Mouse (Mus musculus): ENCODE measurements around the gene Slc2a13.
A peak's percentile ranks its signal among the peaks of the same experiment; 100 is the strongest.

The Slc2a13 gene

DNA sequence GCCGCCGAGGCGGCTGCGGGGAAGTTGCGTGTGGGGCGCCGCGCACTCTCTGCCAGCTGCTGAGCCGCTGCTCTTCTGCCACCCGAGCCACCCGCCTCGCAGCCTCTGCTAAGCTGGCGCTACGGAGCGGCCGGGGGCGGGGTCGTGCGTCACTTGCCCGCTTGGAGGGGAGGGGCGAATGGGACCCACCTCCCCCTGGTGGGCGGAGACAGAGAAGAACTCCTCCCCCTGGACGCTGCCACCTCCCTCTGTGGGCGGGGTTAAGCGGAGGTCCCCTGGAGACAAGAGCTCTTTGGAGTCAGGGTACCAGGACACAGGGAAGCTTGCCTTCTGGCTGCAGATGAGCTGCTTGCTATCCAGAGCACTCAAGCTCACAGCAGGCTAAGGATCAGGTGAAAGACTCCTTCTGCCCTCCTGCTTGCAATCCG is at the start of gene Slc2a13:
Gene Slc2a13, minus strand, starts transcription at position 151 of the 428 bp plus-strand sequence.
- DNase-seq: peak; percentile 96 to 97

DNA sequence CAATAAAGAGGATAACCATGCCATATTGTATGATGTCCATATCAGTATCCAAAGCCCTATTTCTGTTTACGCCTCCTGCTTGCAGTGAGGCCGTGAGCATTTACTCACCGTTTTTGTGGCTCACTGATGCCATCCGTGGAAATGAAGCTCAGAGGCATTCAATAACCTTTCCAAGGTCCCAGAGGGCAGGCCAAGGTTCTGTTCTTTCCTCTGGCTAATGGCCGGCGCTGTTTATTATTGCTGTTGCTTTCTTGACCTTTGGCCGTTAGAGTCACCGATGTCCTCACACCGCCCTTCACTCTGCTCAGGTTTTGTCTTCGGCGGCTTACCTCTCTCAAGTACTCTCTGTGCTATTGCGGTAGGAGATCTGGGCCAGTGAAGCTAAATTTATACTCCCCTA is 43.0 kb upstream of the Slc2a13 start:
- no peak for DNase-seq

DNA sequence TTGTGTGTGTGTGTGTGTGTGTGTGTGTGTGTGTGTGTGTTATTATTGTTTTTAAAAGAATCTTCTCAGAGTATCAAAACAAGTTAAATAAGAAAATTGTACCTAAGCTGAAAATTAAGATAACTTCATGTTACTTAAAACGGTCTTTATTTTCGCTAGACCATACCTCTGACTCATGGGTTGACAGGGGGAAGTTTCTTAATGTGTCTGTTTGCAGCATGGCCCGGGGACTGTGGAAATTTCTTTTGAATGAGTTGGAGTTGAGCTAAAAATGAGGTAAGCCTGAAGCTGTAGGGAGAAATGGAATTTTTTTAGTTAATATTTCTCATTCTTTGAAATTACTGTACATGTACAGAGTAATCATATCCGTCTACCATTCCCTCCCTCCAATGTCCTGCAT is 42.5 kb upstream of the Slc2a13 start:
- no peak for DNase-seq

DNA sequence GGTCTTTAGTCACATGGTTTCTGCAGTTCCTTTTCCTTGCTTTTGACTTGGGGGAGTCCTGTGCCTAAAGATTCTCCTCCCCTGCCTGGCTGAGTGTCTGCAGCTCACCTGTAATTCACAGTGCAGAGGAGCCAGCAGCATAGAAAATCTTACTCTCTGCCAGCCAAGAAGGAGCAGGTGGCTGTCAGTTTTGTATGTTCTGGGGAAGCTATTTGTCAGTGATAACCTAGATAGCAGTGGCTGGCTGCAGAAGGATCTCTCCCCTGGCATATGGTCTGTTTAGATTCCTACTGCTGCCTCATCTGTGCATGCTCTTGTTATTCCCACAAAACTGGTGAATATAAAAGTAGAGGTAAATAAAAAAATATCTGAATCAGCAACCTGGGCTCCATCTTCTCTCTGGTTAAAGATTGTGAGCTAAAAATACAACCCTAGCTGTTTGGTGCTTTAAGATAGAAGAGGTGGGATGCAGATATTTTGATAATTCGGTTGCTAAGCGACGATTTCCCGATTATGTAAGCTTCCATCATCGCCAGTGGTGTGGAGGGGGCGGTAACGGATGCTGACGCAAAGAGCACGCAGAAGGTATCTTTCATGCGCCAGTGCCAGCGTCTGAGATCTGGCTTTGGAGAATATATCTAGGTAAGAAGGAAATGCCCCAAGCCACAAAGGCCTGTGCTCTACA is 41.1 kb upstream of the Slc2a13 start:
- DNase-seq: peak; percentile 71 to 74

DNA sequence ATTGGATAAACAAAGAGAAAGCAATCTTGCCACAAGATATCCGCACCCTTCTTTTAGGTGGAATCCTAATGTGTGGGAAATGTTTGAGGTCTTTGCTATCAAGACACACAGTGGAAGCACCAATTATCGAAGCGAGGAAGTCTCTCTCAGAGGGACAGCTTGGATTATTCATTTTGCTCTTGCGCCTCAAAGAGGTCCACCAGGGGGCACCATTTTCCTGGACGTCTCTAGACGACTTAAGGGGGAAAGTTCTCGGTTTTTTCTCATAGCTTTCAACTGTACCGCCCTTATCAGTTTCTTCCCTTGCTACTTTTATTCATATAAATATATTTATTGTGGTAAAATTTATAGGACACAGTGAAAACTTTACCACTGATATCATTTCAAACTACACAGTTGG is 36.7 kb upstream of the Slc2a13 start:
- peak; percentile 89 to 93 for DNase-seq

DNA sequence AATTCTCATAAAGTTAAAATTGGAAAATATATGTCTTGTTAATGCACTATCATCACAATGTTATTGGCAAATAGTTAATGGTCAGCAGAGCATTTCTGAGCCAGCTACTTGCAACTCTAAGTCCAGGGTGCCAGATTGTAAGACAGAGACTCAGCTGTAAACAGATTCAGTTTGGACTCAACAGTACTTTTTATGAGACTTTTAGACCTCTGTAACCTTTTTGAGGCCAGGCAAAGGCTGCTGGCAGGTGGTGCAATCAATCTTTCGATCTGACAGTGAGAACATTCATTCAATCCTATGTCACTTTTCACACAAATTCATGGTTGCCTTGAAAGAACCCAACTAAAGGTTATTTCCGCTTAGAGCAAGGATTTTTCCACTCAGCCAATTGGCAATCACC is 35.8 kb upstream of the Slc2a13 start:
- DNase-seq: no peak

DNA sequence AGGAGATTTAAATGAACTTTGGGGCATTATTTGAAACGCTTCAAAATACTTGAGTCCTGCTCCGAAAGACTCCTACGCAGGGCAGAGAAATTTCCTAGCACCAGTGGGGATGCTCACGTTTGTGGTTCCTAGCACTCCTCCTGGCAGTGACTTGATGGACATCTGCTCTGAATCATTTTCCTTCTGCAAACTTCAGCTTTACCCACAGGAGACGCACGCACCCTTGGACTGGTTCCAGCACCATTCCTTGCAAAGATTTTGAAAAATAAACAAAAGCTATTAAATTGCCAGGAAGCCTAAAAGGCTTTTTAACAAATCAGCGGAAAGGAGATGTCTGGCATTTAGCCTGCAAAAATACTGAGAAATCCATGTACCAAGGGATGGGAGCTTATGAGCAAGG is 28.1 kb upstream of the Slc2a13 start:
- peak; percentile 27 to 32 for DNase-seq

DNA sequence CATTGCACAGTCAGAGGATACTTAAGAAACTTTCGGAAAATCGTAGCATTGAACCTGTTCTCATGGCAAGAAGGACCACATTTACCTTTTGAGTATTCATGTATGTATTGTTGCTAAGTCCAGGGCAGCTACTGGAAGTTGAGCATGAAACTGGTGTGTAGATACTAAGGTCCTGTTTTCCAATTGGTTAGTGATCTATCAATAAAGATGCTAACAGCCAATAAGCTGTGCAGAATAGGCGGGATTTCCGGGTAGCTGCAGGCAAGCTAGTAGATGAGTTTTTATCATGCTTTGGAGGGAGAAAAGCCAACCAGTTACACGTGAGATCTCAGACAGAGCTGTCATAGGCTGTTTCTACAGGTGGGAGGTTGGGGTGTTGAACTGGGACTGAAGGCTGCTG is 24.2 kb upstream of the Slc2a13 start:
- no peak for DNase-seq

DNA sequence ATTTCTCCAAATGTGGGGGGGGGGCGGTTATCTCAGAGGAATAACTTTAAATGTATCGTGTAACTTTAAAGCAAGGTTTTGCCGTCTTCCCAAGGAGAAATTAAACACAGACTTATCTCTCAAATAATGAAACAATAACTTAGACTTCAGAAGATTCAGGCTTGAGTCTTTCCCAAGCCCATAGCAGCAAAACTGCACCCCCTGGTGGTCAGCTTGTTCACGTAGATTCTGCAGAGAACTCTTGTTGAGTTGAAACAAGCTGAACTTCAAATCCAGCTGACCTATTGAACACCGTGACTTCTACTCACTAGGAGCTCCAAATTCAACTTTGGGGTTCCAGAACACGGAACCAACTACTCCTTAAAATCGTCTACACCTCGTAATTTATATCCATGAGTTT is 1.4 kb upstream of the Slc2a13 start:
- DNase-seq: peak; percentile 94 to 96

DNA sequence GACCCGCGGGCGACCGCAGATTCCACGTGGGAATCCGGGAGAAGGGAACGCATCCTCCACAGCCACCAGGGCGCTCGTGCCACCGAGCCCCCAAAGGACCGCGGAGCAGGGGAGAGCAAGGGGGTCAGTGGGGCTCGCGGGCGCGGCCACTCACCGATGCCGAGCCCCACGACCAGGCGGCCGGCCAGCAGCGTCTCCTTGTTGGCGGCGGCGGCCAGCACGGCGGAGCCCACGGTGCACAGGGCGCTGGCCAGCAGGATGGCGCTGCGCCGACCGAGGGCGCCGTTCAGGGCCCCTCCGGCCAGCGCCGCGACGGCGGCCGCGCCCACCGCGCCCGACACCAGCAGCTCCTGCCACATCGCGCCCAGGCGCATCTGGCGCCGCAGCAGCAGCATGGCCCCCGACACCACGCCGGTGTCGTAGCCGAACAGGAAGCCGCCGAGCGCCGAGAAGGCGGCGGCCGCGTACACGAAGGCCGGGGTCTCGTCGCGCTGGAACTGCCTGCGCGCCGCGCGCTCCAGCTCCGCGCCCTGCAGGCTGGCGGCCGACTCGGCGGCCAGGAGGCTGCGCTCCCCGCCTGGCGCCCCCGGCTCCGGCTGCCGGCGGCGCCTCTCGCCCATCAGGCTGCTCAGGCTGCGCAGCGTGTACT is 516 bp downstream of the Slc2a13 start:
- DNase-seq: peak; percentile 75

DNA sequence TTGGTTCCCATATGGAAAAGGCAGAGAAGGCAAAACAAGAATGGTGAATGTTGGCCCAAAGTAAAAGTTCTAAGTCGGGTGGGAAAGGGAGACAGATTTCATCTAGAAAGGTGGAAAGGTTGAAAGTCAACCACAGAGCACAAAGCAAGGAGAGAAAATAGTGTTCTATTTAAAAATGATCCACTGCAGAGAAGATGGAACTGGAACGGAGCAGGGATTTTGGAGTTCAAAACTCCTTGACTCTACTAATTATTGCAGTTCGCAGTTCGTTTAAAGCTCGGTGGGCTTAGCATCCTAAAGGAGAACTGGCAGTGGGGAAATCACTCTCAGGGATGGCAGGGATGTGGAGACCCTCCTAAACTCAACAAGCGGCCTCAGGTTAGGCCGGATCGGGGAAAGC is 1.1 kb downstream of the Slc2a13 start:
- DNase-seq: no peak

DNA sequence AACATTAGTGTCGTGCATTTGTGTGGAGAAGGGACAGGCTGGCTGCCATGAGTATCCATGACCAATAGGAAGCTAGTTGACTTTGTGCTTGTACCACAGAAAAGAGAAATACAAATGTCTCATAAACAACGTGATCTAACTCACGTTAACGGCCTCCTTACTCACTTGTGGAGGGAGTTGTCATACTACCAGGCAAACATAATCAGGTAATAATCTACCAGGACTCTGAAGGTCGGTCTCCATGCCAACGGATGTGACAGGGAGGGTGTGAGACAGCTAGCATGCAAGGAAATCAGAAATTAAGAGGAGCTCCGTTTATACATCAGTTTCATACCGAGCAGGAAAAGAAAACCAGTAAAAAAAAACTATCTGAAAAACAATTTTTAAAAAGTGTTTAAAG is 6.3 kb downstream of the Slc2a13 start:
- no peak for DNase-seq

DNA sequence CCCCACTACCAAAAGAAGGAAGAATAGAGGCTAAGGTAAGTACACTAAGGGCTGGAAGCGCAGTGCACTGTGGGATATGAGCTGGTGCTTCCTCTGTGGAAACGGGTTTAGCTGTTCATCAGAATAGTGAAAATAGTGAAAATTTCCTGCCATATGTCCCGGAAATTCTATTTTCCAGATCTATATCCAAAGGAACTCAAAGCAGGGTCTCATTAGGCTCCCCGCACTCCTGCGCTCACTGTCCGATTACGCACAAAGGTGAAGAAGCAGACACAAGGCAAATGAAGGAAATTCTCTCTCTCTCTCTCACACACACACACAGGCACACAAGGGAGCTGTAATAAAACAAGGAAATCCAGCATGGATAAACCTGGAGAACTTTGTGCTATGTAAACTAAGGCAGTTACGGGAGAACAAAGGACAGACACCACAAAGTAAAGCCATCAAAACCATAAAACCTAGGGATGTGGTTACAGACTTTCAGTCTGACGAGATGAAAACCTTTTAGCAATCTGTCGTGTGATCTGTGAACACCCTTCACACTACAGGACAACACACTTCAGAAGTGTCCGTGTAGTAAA is 7.9 kb downstream of the Slc2a13 start:
- DNase-seq: no peak

DNA sequence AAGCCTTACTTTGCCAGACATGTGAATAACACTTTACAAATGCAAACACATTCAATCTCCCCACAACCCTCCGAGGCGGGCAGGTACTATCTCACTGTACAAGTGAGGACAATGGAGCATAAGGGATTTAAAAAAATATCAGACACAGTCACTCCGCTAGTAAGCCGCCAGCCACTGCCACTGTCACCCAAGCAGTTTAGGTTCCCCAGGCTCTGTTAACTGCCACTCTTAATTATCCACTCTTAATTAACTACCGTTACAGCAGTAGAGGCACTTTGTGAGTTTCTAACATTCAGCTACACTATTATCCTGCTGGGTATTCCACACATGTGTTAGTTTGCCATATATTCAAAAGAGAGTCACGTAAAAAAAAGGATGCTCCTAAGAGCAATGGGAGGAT is 11.3 kb downstream of the Slc2a13 start:
- DNase-seq: no peak

DNA sequence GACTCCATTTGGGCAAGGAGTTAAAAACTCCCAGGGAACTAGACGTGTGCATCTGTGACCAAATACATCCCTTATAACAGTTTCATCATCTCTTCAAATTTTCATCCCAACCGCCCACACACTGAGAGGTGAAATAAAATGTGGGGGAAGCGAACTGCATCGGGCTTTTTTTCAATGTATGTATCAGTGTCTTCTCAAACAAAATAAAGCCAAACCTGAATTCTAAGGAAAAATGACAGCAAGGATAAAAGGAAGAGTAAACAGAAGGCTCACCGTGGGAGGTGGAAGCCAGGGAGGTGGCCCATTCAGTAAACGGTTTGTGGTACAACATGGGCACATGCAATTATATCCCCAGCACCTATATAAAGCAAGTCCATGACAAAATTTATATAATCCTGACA is 17.7 kb downstream of the Slc2a13 start:
- DNase-seq: peak in 1 of 2 experiments; percentile 29

DNA sequence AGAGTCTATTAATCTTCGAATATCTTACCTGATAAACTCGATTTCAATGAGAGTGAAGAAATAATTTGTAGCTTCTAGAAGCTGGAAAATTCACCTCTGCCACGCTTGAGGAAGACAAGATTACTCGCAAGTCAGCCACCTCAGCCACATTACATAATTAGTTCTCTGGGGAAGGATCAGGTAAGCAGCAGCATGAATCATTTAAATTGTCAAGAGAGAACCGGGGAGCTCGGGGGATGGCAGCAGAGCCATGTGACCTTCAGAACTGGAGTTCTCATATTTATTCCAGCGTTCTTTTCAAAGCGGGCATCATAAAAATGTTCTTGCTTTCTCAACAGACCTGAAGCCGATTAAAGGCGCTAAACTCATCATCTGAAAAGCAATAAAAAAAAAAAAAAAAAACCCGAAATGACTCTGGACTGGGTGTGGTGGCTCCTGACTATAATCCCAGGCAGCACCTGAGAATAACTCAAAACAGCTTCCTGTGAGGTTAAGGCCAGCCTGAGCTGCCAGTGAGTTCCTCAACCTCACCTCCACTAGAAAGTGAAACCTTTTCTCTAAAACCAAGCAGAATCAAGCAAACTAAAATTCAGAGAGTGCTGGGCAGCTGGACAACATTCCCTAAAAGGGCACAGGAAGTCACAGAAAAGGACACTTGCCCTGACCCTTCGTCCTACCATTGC is 24.3 kb downstream of the Slc2a13 start:
- no peak for DNase-seq

DNA sequence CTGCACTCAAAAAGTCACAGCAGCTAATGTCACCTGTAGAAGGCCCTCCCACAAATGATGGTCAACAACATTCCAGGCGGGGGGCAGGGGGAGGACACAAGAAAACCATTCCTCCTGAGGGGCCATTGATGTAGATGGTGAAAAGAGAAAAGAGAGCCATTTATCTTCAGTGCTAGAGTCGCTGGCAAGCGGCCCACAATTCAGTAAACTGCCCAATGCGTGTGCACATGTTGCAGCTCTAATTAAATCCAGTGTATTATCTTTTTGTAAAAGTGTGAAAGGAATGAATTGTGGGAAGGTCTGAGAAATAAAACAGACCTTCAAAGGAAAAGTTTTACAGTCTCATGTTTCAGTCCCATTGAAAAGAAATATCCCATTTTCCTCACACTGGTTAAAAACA is 28.5 kb downstream of the Slc2a13 start:
- DNase-seq: peak in 1 of 2 experiments; percentile 24

DNA sequence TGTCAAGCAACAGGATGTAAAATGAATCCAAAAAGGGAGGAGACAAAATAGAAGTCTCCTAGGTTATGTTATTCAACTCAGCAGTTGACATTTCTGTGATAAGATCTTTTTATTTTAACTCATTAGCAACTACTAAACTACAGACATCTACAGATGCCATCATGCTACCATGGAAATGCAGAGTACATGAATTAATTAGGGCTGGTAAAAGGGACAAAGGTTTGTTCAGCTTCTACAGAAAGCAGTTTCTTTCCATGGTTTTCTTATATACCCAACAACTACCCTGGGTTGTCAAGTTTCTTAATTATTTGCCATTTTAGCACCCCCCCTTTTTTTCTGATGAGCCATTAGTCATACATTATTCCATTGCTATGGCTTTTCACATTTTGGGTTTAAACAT is 34.6 kb downstream of the Slc2a13 start:
- no peak for DNase-seq

DNA sequence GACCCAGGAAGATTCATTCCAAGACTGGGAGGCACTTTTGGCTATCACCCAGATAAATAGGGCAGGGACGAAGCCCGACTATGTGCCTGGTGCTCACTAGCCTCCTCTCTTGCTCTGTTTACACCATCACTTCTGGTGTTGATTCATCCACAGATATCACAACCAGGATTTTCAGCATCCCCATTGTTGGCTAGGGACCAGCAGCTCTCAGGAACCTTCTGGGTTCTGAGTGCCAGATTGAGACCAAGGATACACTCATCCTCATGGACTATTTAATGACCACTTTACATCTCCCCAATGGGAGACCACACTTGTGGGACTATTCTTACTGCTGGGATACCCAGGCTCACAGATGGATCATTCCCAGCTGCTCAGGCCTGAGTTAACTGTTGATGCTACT is 46.2 kb downstream of the Slc2a13 start:
- peak; percentile 38 to 41 for DNase-seq

DNA sequence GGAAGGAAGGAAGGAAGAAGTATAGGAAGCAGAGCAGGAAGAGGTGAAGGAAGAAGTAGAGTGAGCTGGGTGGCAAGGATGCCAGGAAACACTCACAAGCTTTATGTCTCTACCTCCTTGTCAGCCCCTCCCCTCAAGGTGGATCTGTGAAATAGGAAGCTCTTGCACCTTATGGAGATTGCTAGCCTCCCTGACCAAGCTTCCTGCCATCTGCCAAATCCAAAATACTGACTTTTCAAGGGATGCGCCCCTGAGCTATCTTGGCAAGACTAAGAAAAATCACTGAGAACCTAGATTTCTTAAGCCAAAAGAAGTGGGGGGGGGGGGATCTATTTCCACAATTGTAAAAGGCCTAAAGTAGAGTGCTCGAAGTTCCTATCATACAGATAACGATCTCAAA is 46.9 kb downstream of the Slc2a13 start:
- peak; percentile 12 to 20 for DNase-seq

DNA sequence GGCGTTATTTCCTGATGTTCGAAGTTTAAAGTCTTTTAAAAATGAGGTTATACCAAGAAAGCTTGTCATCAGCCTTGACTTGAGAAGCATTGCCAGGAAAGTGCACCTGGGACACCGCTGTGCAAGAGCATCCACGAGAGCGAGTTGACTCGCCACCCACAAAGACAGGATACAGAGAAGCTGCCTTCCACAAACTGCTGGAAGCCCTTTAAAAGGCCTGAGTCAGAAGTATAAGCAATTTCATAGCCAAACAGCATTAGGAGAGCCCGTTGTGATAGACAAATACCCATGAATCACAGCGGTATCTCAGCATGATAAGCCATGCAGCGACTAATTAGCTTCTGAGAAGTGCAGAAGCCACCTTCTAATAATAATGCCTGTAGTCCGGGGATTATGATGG is 48.6 kb downstream of the Slc2a13 start:
- peak in 1 of 2 experiments; percentile 9 for DNase-seq

DNA sequence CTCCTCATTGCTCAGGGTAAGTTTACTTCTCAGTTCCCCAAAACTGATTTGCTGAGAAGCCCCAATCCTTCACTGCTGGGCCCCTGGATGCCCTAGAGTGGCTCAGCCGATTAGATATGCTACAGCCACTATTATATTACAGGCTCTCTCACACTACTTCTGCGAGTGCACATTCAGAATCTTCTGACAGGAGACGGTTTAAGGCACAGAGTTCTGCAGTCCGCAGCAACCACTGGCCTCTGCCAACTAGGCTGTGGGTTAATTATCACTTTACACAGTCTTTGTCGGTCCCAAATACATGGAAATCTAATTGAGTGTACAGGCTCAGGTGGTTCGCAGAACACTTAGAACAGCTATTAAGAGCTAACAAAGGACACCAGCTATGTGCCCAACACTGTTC is 69.8 kb downstream of the Slc2a13 start:
- no peak for DNase-seq

DNA sequence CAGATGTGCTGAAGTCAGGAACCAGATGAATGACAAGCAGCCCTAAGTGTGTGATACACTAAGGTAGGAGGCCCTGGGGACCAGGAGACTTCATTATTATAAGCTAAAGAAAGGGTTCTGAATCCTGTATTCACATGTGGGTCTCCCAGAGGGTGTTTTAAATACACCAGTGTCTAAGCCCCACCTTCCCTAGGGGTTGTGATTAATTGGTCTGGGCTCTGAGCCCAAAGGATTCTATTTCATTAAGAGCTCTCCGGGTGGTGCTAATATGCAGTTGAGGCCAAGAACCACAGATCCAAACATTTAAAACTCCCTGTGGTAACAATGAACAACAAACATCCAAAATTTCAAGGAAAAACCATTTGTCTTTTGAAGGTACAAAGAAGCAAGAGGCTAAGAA is 70.4 kb downstream of the Slc2a13 start:
- DNase-seq: peak in 1 of 2 experiments; percentile 33

DNA sequence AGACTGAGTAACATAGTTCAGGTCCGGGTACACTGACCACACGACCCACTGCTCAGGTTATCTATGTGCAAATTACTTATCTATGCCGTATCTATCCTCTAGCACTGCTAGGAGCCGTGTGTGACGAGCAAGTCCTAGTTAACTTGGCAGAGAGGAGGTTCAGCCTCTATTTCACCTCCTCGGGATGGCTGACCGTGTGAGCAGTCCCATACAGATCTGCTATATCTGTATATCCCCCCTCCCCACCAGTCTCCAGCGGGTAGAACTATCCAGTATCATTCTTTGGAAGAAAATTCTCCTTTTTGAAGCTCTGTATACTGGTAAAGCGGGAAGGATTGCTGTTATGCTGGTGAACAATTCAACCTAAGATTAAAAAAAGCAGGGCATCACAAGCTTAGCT is 70.8 kb downstream of the Slc2a13 start:
- no peak for DNase-seq
